Mouse (Mus musculus): Measurements from ENCODE around the gene S1pr5. TPM values are rescaled to one million over a fixed set of nuclear protein-coding genes. Genes with fewer than 3 reads are reported as not detected.
"Not testable (repeated sequence)": the region's sequence is repeated elsewhere in the genome, so short reads cannot be mapped to it uniquely, and the experiment has no call there.

The S1pr5 gene
- polyA plus RNA-seq, 1 experiment from 2014 or later: 0.39 TPM

DNA sequence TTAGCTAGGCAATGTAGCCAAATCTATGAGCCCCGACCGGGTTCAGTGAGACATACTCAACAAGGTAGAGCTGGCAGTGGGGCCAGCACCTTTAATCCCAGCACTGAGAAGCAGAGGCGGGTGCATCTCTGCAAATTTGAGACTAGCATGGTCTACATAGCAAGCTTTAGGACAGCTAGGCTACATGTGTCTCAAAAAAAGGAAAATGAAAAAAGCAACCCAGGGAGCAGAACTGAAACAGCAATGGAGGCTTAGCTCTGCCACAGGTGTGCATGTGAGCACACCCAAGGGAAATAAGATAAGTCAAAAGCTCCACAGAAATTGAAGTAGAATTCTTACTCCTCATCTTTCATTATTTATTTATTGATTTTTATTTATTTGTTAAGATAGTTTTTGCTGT is 49.3 kb downstream of the S1pr5 start:
- H3K36me3 ChIP-seq (ENCODE audit: control insufficient read depth, insufficient read depth, low read length): no peaks in the 10 kb centered on the region
- DNase-seq (ENCODE audit: low spot score): no peak
- no peak overlapping the region for H3K27ac ChIP-seq (replicated peaks; ENCODE audit: low read depth, low read length)
- H3K4me3 ChIP-seq (ENCODE audit: low read depth, low read length): no peak overlapping the region
- H3K4me1 ChIP-seq (ENCODE audit: control insufficient read depth, insufficient read depth, low read length): peaks cover 19% of the 10 kb centered on the region
- WGBS: 78% methylated on average over 3 of the region's 3 CpGs
- ATAC-seq (ENCODE audit: insufficient number of reproducible peaks, low FRiP score, low TSS enrichment, low read depth): no peak
- no peaks in the 10 kb centered on the region for H3K9me3 ChIP-seq (ENCODE audit: control insufficient read depth, low read length)
- no peak overlapping the region for H3K4me2 ChIP-seq (ENCODE audit: low read depth, severe bottlenecking)
- no peak overlapping the region for H3K9ac ChIP-seq (ENCODE audit: low read length)
- H3K27me3 ChIP-seq (ENCODE audit: control insufficient read depth, insufficient read depth, low read length): no peaks in the 10 kb centered on the region

DNA sequence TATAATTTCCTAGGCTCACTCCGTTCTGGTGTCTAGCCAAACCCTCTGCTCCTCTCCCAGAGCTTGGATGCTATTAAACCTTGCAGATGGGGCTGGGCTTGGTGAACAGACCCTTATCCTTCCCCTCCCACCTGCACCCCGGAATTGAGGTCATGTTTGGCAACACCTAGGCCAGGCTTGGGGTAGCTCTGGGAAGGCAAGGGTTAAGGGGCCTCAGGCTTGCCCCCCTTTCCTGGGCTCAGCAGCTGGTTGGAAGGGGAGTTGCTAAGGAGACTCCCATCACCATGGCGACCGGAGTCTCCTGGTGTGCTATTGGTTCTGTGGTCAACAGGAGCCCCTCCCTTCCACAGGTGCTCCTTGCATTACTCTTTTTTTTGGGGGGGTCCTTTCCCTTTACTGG is 50.3 kb downstream of the S1pr5 start:
- peaks cover 19% of the 10 kb centered on the region for H3K4me1 ChIP-seq (ENCODE audit: control insufficient read depth, insufficient read depth, low read length)
- peak; percentile 63; the same call in 1 of the 2 replicates for ATAC-seq (ENCODE audit: insufficient number of reproducible peaks, low FRiP score, low TSS enrichment, low read depth)
- H3K27me3 ChIP-seq (ENCODE audit: control insufficient read depth, insufficient read depth, low read length): no peaks in the 10 kb centered on the region
- no peaks in the 10 kb centered on the region for H3K36me3 ChIP-seq (ENCODE audit: control insufficient read depth, insufficient read depth, low read length)
- peak; percentile 68 for DNase-seq (ENCODE audit: low spot score)
- WGBS: 26% methylated on average over 4 of the region's 4 CpGs
- H3K9me3 ChIP-seq (ENCODE audit: control insufficient read depth, low read length): no peaks in the 10 kb centered on the region
- no peak overlapping the region for H3K27ac ChIP-seq (replicated peaks; ENCODE audit: low read depth, low read length)
- H3K9ac ChIP-seq (ENCODE audit: low read length): no peak overlapping the region
- H3K4me3 ChIP-seq (ENCODE audit: low read depth, low read length): no peak overlapping the region
- no peak overlapping the region; the same call in 1 of the 2 replicates for H3K4me2 ChIP-seq (ENCODE audit: low read depth, severe bottlenecking)

DNA sequence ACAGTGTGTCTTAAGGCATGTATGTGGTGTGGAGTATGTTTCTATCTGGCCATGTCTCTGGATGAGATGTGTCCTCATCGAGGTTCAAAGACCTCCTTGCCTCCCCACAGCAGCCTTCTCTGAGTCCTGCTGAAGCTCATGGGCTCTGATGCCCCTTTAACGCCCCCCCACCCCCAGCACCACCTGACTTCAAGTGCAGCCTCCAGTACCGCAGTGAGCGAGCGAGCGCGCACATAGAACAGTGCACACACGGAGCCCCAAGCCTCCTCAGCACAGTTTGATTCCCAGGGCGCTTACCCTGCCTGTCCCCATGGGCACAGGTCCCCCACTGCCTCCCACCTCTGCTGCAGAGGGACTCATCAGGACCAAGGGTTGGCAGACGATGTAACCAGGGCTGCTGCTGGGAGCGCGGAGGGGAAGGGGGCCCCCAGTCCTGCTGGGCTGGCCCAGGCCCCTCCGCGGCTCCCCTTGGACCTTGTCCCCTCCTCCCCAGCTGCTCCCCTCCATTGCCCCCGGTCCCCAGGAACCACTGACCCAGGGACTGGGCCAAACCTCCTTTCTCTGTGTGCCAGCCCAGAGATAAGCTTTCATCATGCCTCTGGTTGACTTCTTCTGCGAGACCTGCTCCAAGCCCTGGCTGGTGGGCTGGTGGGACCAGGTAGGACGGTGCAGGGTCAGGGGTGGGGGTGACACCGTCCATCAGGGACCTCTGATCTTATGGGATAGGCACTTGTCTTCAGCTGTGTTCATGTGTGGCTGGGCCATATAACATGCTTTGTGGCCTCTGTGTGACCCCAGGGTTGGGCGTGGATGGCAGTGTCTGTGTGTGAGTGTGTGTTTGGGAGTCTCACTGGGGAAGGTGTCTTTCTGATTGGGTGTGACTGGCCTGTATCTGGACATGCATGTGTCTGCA is 51.5 kb downstream of the S1pr5 start:
- peak overlapping the region; percentile 41; the same call in 1 of the 2 replicates for H3K9ac ChIP-seq (ENCODE audit: low read length)
- peak overlapping the region; percentile 44 for H3K4me2 ChIP-seq (ENCODE audit: low read depth, severe bottlenecking)
- 49% methylated on average over 19 of the region's 19 CpGs for WGBS
- ATAC-seq (ENCODE audit: insufficient number of reproducible peaks, low FRiP score, low TSS enrichment, low read depth) (no peak), DNase-seq (ENCODE audit: low spot score) (no peak)
- H3K4me3 ChIP-seq (ENCODE audit: low read depth, low read length): peak overlapping the region; percentile 24
- H3K27ac ChIP-seq (replicated peaks; ENCODE audit: low read depth, low read length): no peak overlapping the region
- H3K4me1 ChIP-seq (ENCODE audit: control insufficient read depth, insufficient read depth, low read length): peaks cover 19% of the 10 kb centered on the region
- no peaks in the 10 kb centered on the region for H3K36me3 ChIP-seq (ENCODE audit: control insufficient read depth, insufficient read depth, low read length)
- no peaks in the 10 kb centered on the region for H3K27me3 ChIP-seq (ENCODE audit: control insufficient read depth, insufficient read depth, low read length)
- no peaks in the 10 kb centered on the region for H3K9me3 ChIP-seq (ENCODE audit: control insufficient read depth, low read length)

DNA sequence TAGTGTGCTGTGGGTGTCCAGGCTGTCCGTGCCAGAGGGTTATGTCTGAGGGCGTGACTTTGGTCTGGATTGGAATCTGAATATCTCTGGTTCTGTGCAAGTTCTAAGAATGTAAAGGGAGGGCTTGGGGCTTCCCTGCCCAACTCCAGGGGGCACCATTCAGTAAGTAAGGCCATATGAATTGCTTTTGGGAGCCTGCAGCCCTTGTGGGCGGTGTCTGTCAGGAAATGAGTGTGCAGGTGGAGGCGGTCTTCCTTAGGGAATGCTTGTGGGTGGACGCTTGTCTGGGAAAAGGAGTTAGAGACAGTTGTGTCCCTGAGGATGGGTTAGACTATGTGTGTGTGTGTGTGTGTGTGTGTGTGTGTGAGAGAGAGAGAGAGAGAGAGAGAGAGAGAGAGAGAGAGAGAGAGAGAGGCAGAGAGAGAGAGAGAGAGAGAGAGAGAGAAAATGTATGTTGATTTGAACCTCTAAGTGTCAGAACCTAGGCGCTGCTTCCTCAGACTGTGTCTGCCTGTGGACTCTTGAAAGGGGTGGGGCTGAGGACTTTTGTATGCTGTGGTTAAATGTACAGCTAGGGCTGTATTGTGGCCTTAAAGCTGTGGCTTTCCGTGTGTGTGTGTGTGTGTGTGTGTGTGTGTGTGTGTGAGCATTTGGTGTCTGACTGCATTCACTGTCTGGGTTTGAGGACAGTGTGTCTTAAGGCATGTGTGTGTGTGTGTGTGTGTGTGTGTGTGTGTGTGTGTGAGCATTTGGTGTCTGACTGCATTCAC is 52.3 kb downstream of the S1pr5 start:
- WGBS: 61% methylated on average over 7 of the region's 7 CpGs
- ATAC-seq (ENCODE audit: insufficient number of reproducible peaks, low FRiP score, low TSS enrichment, low read depth); H3K4me2 ChIP-seq (ENCODE audit: low read depth, severe bottlenecking); DNase-seq (ENCODE audit: low spot score); H3K4me3 ChIP-seq (ENCODE audit: low read depth, low read length); H3K27ac ChIP-seq (replicated peaks; ENCODE audit: low read depth, low read length); H3K9ac ChIP-seq (ENCODE audit: low read length); H3K36me3 ChIP-seq (ENCODE audit: control insufficient read depth, insufficient read depth, low read length); H3K9me3 ChIP-seq (ENCODE audit: control insufficient read depth, low read length); H3K27me3 ChIP-seq (ENCODE audit: control insufficient read depth, insufficient read depth, low read length): not testable (repeated sequence)
- H3K4me1 ChIP-seq (ENCODE audit: control insufficient read depth, insufficient read depth, low read length): peaks cover 19% of the 10 kb centered on the region

DNA sequence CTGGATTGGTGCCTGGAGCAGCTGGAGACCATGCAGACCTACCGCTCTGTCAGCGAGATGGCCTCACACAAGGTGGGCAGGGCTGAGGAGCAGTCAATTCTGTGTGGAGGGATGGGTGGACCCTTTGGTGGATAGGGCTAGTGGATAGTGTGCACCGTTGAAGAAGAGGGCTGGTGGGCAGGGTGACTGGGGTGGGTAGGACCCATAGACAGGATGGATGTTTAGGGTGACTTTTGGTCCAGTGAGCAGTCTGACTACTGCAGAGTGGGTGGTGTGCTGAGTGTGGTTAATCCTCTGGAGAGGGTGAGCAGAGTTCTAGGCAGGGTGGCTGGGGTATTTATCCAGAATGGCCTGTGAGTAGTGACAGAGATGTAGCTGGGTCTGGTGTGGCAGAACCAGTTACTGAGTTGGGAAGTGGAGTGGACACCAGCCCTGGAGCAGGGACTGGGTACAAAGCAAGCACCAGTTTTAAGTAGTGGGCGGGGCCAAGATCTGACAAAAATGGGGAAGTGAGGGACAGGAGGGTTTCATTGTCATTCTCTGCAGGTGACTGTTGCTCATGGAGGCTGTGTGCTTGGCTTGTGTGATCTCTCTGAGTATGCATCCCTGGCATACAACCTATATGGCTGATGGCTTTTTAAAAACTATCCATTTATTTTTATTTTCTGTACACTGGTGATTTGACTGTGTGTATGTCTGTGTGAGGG is 53.3 kb downstream of the S1pr5 start:
- 91% methylated on average over 4 of the region's 4 CpGs for WGBS
- ATAC-seq (ENCODE audit: insufficient number of reproducible peaks, low FRiP score, low TSS enrichment, low read depth): no peak
- no peak overlapping the region for H3K4me3 ChIP-seq (ENCODE audit: low read depth, low read length)
- no peaks in the 10 kb centered on the region for H3K9me3 ChIP-seq (ENCODE audit: control insufficient read depth, low read length)
- no peak overlapping the region for H3K9ac ChIP-seq (ENCODE audit: low read length)
- peaks cover 19% of the 10 kb centered on the region for H3K4me1 ChIP-seq (ENCODE audit: control insufficient read depth, insufficient read depth, low read length)
- DNase-seq (ENCODE audit: low spot score): no peak
- H3K27ac ChIP-seq (replicated peaks; ENCODE audit: low read depth, low read length): no peak overlapping the region
- no peaks in the 10 kb centered on the region for H3K36me3 ChIP-seq (ENCODE audit: control insufficient read depth, insufficient read depth, low read length)
- H3K4me2 ChIP-seq (ENCODE audit: low read depth, severe bottlenecking): no peak overlapping the region
- H3K27me3 ChIP-seq (ENCODE audit: control insufficient read depth, insufficient read depth, low read length): no peaks in the 10 kb centered on the region

DNA sequence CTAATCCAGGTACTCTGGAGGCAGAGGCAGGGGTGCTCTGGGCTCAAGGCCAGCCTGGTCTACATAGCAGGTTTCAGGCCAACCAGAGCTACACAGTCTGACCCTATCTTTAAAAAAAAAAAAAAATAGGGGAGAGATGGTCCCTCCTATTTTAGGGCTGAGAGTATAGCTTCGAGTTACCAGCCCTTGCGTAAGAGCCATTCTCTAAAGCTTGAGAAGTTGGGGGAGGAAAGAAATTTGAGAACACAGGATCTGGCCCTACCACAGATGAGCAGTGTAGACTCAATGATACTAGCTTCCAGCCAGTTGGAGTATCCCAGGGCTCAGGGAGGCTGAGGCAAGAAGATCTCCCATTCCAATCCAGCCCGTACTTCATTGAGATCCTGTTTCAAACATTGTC is 54.5 kb downstream of the S1pr5 start:
- no peak overlapping the region for H3K27ac ChIP-seq (replicated peaks; ENCODE audit: low read depth, low read length)
- no peak overlapping the region for H3K4me2 ChIP-seq (ENCODE audit: low read depth, severe bottlenecking)
- no peaks in the 10 kb centered on the region for H3K36me3 ChIP-seq (ENCODE audit: control insufficient read depth, insufficient read depth, low read length)
- no peaks in the 10 kb centered on the region for H3K27me3 ChIP-seq (ENCODE audit: control insufficient read depth, insufficient read depth, low read length)
- H3K4me3 ChIP-seq (ENCODE audit: low read depth, low read length): no peak overlapping the region
- peaks cover 19% of the 10 kb centered on the region for H3K4me1 ChIP-seq (ENCODE audit: control insufficient read depth, insufficient read depth, low read length)
- DNase-seq (ENCODE audit: low spot score) (no peak), ATAC-seq (ENCODE audit: insufficient number of reproducible peaks, low FRiP score, low TSS enrichment, low read depth) (no peak)
- no peaks in the 10 kb centered on the region for H3K9me3 ChIP-seq (ENCODE audit: control insufficient read depth, low read length)
- WGBS: 84% methylated on average over 3 of the region's 3 CpGs
- H3K9ac ChIP-seq (ENCODE audit: low read length): no peak overlapping the region

Other genes starting within 250 kb of the S1pr5 start
- 163 and 169 TPM in 2 replicates for gene Mrpl4, start 245.7 kb downstream of the S1pr5 start, polyA plus RNA-seq (2014; fragmentation: Nextera tagmentation; extraction: Ambion mirVana)
- gene Icam1, start 232.5 kb downstream of the S1pr5 start, polyA plus RNA-seq (2014; fragmentation: Nextera tagmentation; extraction: Ambion mirVana): 5.5 and 8.3 TPM in 2 replicates
- gene Icam4, start 219.1 kb downstream of the S1pr5 start, polyA plus RNA-seq (2014; fragmentation: Nextera tagmentation; extraction: Ambion mirVana): 3.6 and 5.3 TPM in 2 replicates
- not detected in 2 replicates for gene Icam5, start 216.4 kb downstream of the S1pr5 start, polyA plus RNA-seq (2014; fragmentation: Nextera tagmentation; extraction: Ambion mirVana)
- gene Zglp1, start 181.3 kb downstream of the S1pr5 start, polyA plus RNA-seq (2014; fragmentation: Nextera tagmentation; extraction: Ambion mirVana): 1.4 and 2.4 TPM in 2 replicates
- gene Gm49373, start 175.3 kb downstream of the S1pr5 start, polyA plus RNA-seq (2014; fragmentation: Nextera tagmentation; extraction: Ambion mirVana): 0.27 and 0.52 TPM in 2 replicates
- 57.5 and 60.1 TPM in 2 replicates for gene Fdx1l, start 174.8 kb downstream of the S1pr5 start, polyA plus RNA-seq (2014; fragmentation: Nextera tagmentation; extraction: Ambion mirVana)
- gene Gm38431, start 156.4 kb downstream of the S1pr5 start, polyA plus RNA-seq (2014; fragmentation: Nextera tagmentation; extraction: Ambion mirVana): 4.1 TPM in 2 replicates
- gene Raver1, start 156.4 kb downstream of the S1pr5 start, polyA plus RNA-seq (2014; fragmentation: Nextera tagmentation; extraction: Ambion mirVana): 99.1 and 104 TPM in 2 replicates
- gene Tyk2, start 117.2 kb downstream of the S1pr5 start, polyA plus RNA-seq (2014; fragmentation: Nextera tagmentation; extraction: Ambion mirVana): 8.1 and 9.7 TPM in 2 replicates
- gene Cdc37, start 98.5 kb downstream of the S1pr5 start, polyA plus RNA-seq (2014; fragmentation: Nextera tagmentation; extraction: Ambion mirVana): 407 and 424 TPM in 2 replicates
- gene Pde4a, start 82.7 kb downstream of the S1pr5 start, polyA plus RNA-seq (2014; fragmentation: Nextera tagmentation; extraction: Ambion mirVana): 3.3 and 5.3 TPM in 2 replicates
- gene Keap1, start 9.1 kb downstream of the S1pr5 start, polyA plus RNA-seq (2014; fragmentation: Nextera tagmentation; extraction: Ambion mirVana): 31.1 and 35.2 TPM in 2 replicates
- gene Atg4d, start 16.9 kb upstream of the S1pr5 start, polyA plus RNA-seq (2014; fragmentation: Nextera tagmentation; extraction: Ambion mirVana): 29.5 and 31.9 TPM in 2 replicates
- 14.1 and 16.2 TPM in 2 replicates for gene Kri1, start 39.5 kb upstream of the S1pr5 start, polyA plus RNA-seq (2014; fragmentation: Nextera tagmentation; extraction: Ambion mirVana)
- 40.6 and 42.7 TPM in 2 replicates for gene Cdkn2d, start 43.0 kb upstream of the S1pr5 start, polyA plus RNA-seq (2014; fragmentation: Nextera tagmentation; extraction: Ambion mirVana)
- 8.0 and 8.2 TPM in 2 replicates for gene Ap1m2, start 63.9 kb upstream of the S1pr5 start, polyA plus RNA-seq (2014; fragmentation: Nextera tagmentation; extraction: Ambion mirVana)
- gene Slc44a2, start 72.3 kb upstream of the S1pr5 start, polyA plus RNA-seq (2014; fragmentation: Nextera tagmentation; extraction: Ambion mirVana): 79.9 and 84.5 TPM in 2 replicates
- 268 and 285 TPM in 2 replicates for gene Ilf3, start 119.4 kb upstream of the S1pr5 start, polyA plus RNA-seq (2014; fragmentation: Nextera tagmentation; extraction: Ambion mirVana)
- gene Qtrt1, start 163.4 kb upstream of the S1pr5 start, polyA plus RNA-seq (2014; fragmentation: Nextera tagmentation; extraction: Ambion mirVana): 48.3 and 50.3 TPM in 2 replicates
- 66.4 and 67.0 TPM in 2 replicates for gene Dnm2, start 176.5 kb upstream of the S1pr5 start, polyA plus RNA-seq (2014; fragmentation: Nextera tagmentation; extraction: Ambion mirVana)

All from limb, embryonic 11.5 days (tissue).